Mouse (Mus musculus) intestine, embryonic 16.5 days (tissue): ENCODE data around the gene Clcn6. TPM values are rescaled to one million over a fixed set of nuclear protein-coding genes. Genes with fewer than 3 reads are reported as not detected.

Experiments used
- ATAC-seq: fragments of 200-750 bp; cut with Nextera tagmentation; 2 replicates; pipeline ENCODE4 v1.8.0; 2017; ENCODE audit warnings: moderate TSS enrichment, moderate library complexity
- H3K27ac ChIP-seq: fragments of 300-500 bp; sonication (generic); 2 replicates; pipeline ENCODE4 v1.5.1; 2014; ENCODE audit warnings: mild to moderate bottlenecking, low read length
- H3K27me3 ChIP-seq: fragments of 300-500 bp; sonication (generic); replicated peaks from 2 replicates; pipeline ENCODE4 v1.6.1; 2014; ENCODE audit warnings: low read length, control low read depth, mixed read lengths; ENCODE audit not compliant: control insufficient read depth, insufficient read depth
- H3K36me3 ChIP-seq: fragments of 300-500 bp; sonication (generic); 2 replicates; pipeline ENCODE4 v1.6.1; 2014; ENCODE audit warnings: low read length, control low read depth; ENCODE audit not compliant: control insufficient read depth, insufficient read depth
- H3K4me1 ChIP-seq: fragments of 300-500 bp; sonication (generic); 2 replicates; pipeline ENCODE4 v1.6.1; 2014; ENCODE audit warnings: low read length, control low read depth, mixed read lengths; ENCODE audit not compliant: control insufficient read depth, insufficient read depth
- H3K4me2 ChIP-seq: fragments of 300-500 bp; sonication (generic); 2 replicates; pipeline ENCODE4 v1.6.1; 2014; ENCODE audit warnings: low read depth, low read length, control low read depth
- H3K4me3 ChIP-seq: fragments of 300-500 bp; sonication (generic); 2 replicates; pipeline ENCODE4 v1.5.1; 2014; ENCODE audit warnings: mild to moderate bottlenecking, low read length
- H3K9ac ChIP-seq: fragments of 300-500 bp; sonication (generic); 2 replicates; pipeline ENCODE4 v1.6.1; 2014; ENCODE audit warnings: low read depth, low read length
- H3K9me3 ChIP-seq: fragments of 300-500 bp; sonication (generic); 2 replicates; pipeline ENCODE4 v1.6.1; 2016; ENCODE audit warnings: low read length, control low read depth; ENCODE audit not compliant: control insufficient read depth
- WGBS: fragments of 180-500 bp; shearing (Covaris S2); extraction: QIAGEN DNeasy Blood & Tissue Kit; methylation state at CpG from one replicate; pipeline ENCODE4 v1.1.7; 2014; 5-methylcytosine and 5-hydroxymethylcytosine counted together
- polyA plus RNA-seq: library from polyadenylated mRNA; unstranded; fragments of >200 nt; fragmentation: Nextera tagmentation; extraction: Ambion mirVana; gene quantifications from 2 replicates; pipeline ENCODE4 v1.2.1, GENCODE M21; 2015

Clcn6 gene
- polyA plus RNA-seq, 1 experiment from 2014 or later: 4.5 TPM

DNA sequence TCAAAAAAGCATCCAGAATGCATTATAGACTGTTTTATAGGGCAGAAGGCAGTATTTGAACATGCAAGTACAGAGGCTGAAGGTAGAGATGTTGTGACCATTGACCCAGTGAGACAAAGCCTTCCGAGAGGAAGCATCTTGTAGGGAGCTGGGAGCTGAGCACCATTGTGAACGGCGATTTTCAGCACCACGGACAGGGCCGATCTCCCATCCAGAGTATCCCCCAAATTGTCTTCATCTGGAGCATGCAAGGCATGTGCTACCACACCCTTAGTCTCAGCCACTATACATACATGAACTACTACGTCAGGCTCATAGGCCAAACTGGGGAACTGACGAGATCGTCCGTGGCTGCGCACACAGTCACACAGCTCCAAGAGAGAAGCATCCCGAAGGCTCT, 81.5 kb downstream of the Clcn6 start:
- Histone ChIP-seq H3K4me3 (no peak overlapping the region), H3K4me1 (no peaks in the 10 kb centered on the region), H3K36me3 (no peaks in the 10 kb centered on the region), H3K9ac (no peak overlapping the region), H3K9me3 (no peaks in the 10 kb centered on the region), H3K4me2 (no peak overlapping the region), H3K27me3 (no peaks in the 10 kb centered on the region), H3K27ac (no peak overlapping the region)
- 45% methylated on average over 11 of the region's 11 CpGs for WGBS
- ATAC-seq: no peak

Other genes starting within 250 kb of the Clcn6 start
- 12.8 and 13.6 TPM in 2 replicates for gene Zfp984, start 229.0 kb downstream of the Clcn6 start, polyA plus RNA-seq
- 3.5 and 4.3 TPM in 2 replicates for gene Zfp933, start 190.5 kb downstream of the Clcn6 start, polyA plus RNA-seq
- gene Miip, start 170.0 kb downstream of the Clcn6 start, polyA plus RNA-seq: 33.5 and 38.1 TPM in 2 replicates
- gene Fv1, start 169.8 kb downstream of the Clcn6 start, polyA plus RNA-seq: 7.4 and 7.6 TPM in 2 replicates
- 50.8 and 59.7 TPM in 2 replicates for gene Mfn2, start 134.1 kb downstream of the Clcn6 start, polyA plus RNA-seq
- 39.0 and 42.7 TPM in 2 replicates for gene Plod1, start 102.1 kb downstream of the Clcn6 start, polyA plus RNA-seq
- 4.5 and 11.3 TPM in 2 replicates for gene 2510039O18Rik, start 97.9 kb downstream of the Clcn6 start, polyA plus RNA-seq
- not detected in 2 replicates for gene Nppb, start 53.0 kb downstream of the Clcn6 start, polyA plus RNA-seq
- gene Nppa, start 38.1 kb downstream of the Clcn6 start, polyA plus RNA-seq: 0.22 and 0.51 TPM in 2 replicates
- 14.3 and 19.4 TPM in 2 replicates for gene Mthfr, start 256 bp upstream of the Clcn6 start, polyA plus RNA-seq
- gene Agtrap, start 49.2 kb upstream of the Clcn6 start, polyA plus RNA-seq: 19.6 and 22.2 TPM in 2 replicates
- 29.3 and 30.1 TPM in 2 replicates for gene Mad2l2, start 91.6 kb upstream of the Clcn6 start, polyA plus RNA-seq
- 0.06 and 0.07 TPM in 2 replicates for gene Draxin, start 91.9 kb upstream of the Clcn6 start, polyA plus RNA-seq
- 22.7 and 23.8 TPM in 2 replicates for gene Fbxo6, start 113.3 kb upstream of the Clcn6 start, polyA plus RNA-seq
- gene Fbxo44, start 121.7 kb upstream of the Clcn6 start, polyA plus RNA-seq: 6.8 and 7.3 TPM in 2 replicates
- 0.34 and 0.64 TPM in 2 replicates for gene Fbxo2, start 121.8 kb upstream of the Clcn6 start, polyA plus RNA-seq
- 0.06 and 0.28 TPM in 2 replicates for gene Disp3, start 249.1 kb upstream of the Clcn6 start, polyA plus RNA-seq